Mouse (Mus musculus) stomach, postnatal 0 days (tissue): ENCODE measurements around the gene Wfdc10. TPM values are rescaled to one million over a fixed set of nuclear protein-coding genes. Genes with fewer than 3 reads are reported as not detected.

Experiments
- ATAC-seq: fragments of 200-750 bp; cut with Nextera tagmentation; 2 replicates; pipeline ENCODE4 v1.8.0; 2017; ENCODE audit not compliant: low FRiP score, low TSS enrichment
- DNase-seq: peaks from one replicate; pipeline ENCODE4 v3.0.0-alpha.2; 2016; ENCODE audit warnings: low spot score
- H3K27ac ChIP-seq: fragments of 300-500 bp; sonication (generic); replicated peaks from 2 replicates; pipeline ENCODE4 v1.5.1; 2014; ENCODE audit warnings: mild to moderate bottlenecking, control low read depth
- H3K27me3 ChIP-seq: fragments of 300-500 bp; sonication (generic); 2 replicates; pipeline ENCODE4 v1.6.1; 2014; ENCODE audit warnings: low read length; ENCODE audit not compliant: control insufficient read depth, insufficient read depth
- H3K36me3 ChIP-seq: fragments of 300-500 bp; sonication (generic); 2 replicates; pipeline ENCODE4 v1.6.1; 2014; ENCODE audit warnings: low read length, mixed read lengths; ENCODE audit not compliant: control insufficient read depth, insufficient read depth
- H3K4me1 ChIP-seq: fragments of 300-500 bp; sonication (generic); replicated peaks from 2 replicates; pipeline ENCODE4 v1.6.1; 2014; ENCODE audit warnings: antibody characterized with exemption; ENCODE audit not compliant: control insufficient read depth, insufficient read depth
- H3K4me2 ChIP-seq: fragments of 300-500 bp; sonication (generic); replicated peaks from 2 replicates; pipeline ENCODE4 v1.6.1; 2014; ENCODE audit warnings: low read depth, mild to moderate bottlenecking, control low read depth, moderate library complexity
- H3K4me3 ChIP-seq: fragments of 300-500 bp; sonication (generic); 2 replicates; pipeline ENCODE4 v1.5.1; 2014; ENCODE audit warnings: low read depth, low read length, control low read depth
- H3K9ac ChIP-seq: fragments of 300-500 bp; sonication (generic); 2 replicates; pipeline ENCODE4 v1.6.1; 2014; ENCODE audit warnings: mild to moderate bottlenecking, low read length, control low read depth, mixed read lengths
- H3K9me3 ChIP-seq: fragments of 300-500 bp; sonication (generic); 2 replicates; pipeline ENCODE4 v1.6.1; 2016; ENCODE audit warnings: low read length; ENCODE audit not compliant: control insufficient read depth
- CTCF ChIP-seq: IDR thresholded peaks from 2 replicates; pipeline ENCODE4 v1.5.1; 2016; ENCODE audit warnings: antibody characterized with exemption, low read depth, mild to moderate bottlenecking, moderate library complexity
- EP300 ChIP-seq: optimal IDR thresholded peaks from 2 replicates; pipeline ENCODE3; 2016; ENCODE audit warnings: antibody characterized with exemption
- WGBS: fragments of 180-500 bp; shearing (Covaris S2); extraction: QIAGEN DNeasy Blood & Tissue Kit; methylation state at CpG from one replicate; pipeline ENCODE4 v1.1.7; 2014; 5-methylcytosine and 5-hydroxymethylcytosine counted together
- polyA plus RNA-seq: library from polyadenylated mRNA; unstranded; fragments of >200 nt; fragmentation: Nextera tagmentation; extraction: Ambion mirVana; gene quantifications from 2 replicates; pipeline ENCODE4 v1.2.1, GENCODE M21; 2015

Gene Wfdc10
- polyA plus RNA-seq, 1 experiment from 2014 or later, result 12.2 TPM

- Histone ChIP-seq H3K4me2 (no peak overlapping the region), H3K27me3 (no peaks in the 10 kb centered on the region), H3K9ac (no peak overlapping the region), H3K4me3 (no peak overlapping the region), H3K4me1 (no peaks in the 10 kb centered on the region), H3K9me3 (no peaks in the 10 kb centered on the region), H3K36me3 (no peaks in the 10 kb centered on the region), H3K27ac (no peak overlapping the region)
- TF ChIP-seq CTCF (no peak), EP300 (no peak)
- no peak for ATAC-seq
- no peak for DNase-seq
- 79% methylated on average over 5 of the region's 5 CpGs for WGBS
Observed at GRCm38 (mm10) chr2:164670261-164670660, 14.4 kb downstream of the Wfdc10 start.

DNA sequence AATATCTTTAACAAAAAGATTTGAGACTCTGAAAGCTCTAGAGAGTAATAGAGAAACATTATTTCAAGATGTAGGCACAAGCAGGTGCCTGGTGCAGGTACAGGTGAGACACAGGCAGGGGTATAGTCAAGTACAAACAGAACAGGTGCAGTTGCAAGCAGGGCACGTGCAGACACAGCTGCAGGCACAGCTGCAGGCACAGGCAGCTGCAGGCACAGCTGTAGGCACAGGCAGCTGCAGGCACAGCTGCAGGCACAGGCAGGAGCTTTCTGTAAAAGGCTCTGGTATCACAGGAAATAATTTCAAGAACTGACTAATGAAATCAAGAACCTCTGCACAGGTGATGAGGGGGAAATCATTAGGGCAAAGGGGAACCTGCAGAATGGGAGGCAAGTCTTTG is 15.1 kb downstream of the Wfdc10 start:
- no peak overlapping the region for H3K27ac ChIP-seq
- H3K36me3 ChIP-seq, result no peaks in the 10 kb centered on the region
- H3K4me2 ChIP-seq, result no peak overlapping the region
- WGBS, result 10% methylated on average over 1 of the region's 1 CpGs
- TF ChIP-seq EP300 (no peak), CTCF (no peak)
- H3K4me1 ChIP-seq, result no peaks in the 10 kb centered on the region
- DNase-seq (no peak), ATAC-seq (no peak)
- no peaks in the 10 kb centered on the region for H3K9me3 ChIP-seq
- no peak overlapping the region for H3K9ac ChIP-seq
- no peak overlapping the region for H3K4me3 ChIP-seq
- H3K27me3 ChIP-seq, result no peaks in the 10 kb centered on the region

- no peak for DNase-seq
- no peak for TF ChIP-seq CTCF
- TF ChIP-seq EP300, result no peak
- no peak for ATAC-seq
- Histone ChIP-seq H3K27ac (no peak within 1 kb of the TSS), H3K9ac (no peak within 1 kb of the TSS), H3K9me3 (no peaks in the 10 kb centered on the region), H3K4me2 (no peak within 1 kb of the TSS), H3K27me3 (no peaks in the 10 kb centered on the region), H3K36me3 (no peaks in the 10 kb centered on the region), H3K4me3 (no peak within 1 kb of the TSS), H3K4me1 (no peaks in the 10 kb centered on the region)
- 53% methylated on average over 7 of the region's 7 CpGs for WGBS
Observed at GRCm38 (mm10) chr2:164673987-164674386, 18.1 kb downstream of the Wfdc10 start, which contains the start of gene Wfdc11. Gene Wfdc11, minus strand, starts transcription at chr2:164674087.

DNA sequence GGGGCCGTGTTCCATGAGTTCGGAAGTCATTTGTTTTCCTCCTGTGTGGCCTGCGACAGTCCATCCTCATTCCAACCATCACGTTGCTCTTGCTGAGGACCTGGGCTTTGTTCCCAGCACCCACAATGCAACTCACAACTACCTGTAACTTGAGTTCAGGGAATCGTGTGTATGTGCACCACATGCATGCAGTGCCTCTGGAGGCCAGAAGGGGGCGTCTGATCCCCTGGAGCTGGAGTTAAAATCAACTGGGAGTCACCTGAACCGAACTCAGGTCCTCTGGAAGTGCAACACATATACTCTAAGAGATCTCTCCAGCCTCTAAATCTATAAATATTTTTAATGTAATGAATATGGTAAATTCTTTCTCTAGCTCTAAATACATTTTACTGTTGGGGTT is 20.3 kb downstream of the Wfdc10 start:
- H3K36me3 ChIP-seq, result no peaks in the 10 kb centered on the region
- no peak for DNase-seq
- H3K27me3 ChIP-seq, result no peaks in the 10 kb centered on the region
- no peak for ATAC-seq
- H3K4me1 ChIP-seq, result no peaks in the 10 kb centered on the region
- H3K9ac ChIP-seq, result no peak overlapping the region
- WGBS, result 81% methylated on average over 7 of the region's 7 CpGs
- TF ChIP-seq CTCF, result peak; percentile 43
- TF ChIP-seq EP300, result no peak
- H3K4me2 ChIP-seq, result no peak overlapping the region
- no peak overlapping the region for H3K4me3 ChIP-seq
- H3K27ac ChIP-seq, result no peak overlapping the region
- H3K9me3 ChIP-seq, result no peaks in the 10 kb centered on the region

DNA sequence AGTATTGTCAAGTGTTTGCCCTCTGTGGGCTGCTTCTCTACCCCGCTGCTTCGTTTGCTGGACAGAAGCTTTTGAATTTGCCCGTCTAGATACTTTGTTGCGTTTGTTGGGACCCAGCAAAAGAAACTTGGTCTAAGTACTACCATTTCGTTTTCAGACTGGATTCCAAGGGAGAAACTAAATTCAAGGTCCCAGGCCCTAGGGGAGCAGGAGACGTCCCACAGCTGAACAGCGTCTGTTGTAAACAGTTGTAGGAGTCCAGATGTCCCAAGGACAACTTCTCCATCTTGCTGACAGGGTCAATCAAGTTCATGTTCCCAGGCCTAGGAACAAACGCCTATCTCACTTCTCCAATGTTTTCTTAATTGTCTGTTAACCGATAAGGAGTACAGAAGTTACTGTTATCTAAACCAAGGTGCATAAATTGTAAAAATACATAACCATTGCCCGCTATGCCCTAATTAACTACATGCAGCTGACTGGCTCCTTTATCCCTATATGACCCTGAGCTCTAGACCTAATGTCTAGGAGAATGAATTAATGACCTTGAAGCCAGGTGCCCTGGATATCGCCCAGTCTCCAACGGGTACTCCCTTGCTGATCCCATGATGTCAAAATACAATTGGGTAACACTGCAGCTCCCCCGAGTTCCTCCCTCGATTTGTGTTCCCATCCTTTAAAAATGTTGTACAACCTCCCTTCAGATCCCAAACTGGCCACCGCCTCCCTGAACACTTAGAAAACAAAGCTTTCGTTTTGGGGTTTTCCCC is 21.3 kb downstream of the Wfdc10 start:
- ATAC-seq (no peak), DNase-seq (no peak)
- Histone ChIP-seq H3K9ac (no peak overlapping the region), H3K4me2 (no peak overlapping the region), H3K27ac (no peak overlapping the region), H3K36me3 (no peaks in the 10 kb centered on the region), H3K9me3 (no peaks in the 10 kb centered on the region), H3K4me1 (no peaks in the 10 kb centered on the region), H3K27me3 (no peaks in the 10 kb centered on the region), H3K4me3 (no peak overlapping the region)
- TF ChIP-seq CTCF, result no peak
- WGBS, result 69% methylated on average over 16 of the region's 16 CpGs

GRCm38 (mm10) chr2:164678848-164679625 is 23.2 kb downstream of the Wfdc10 start:
- H3K27ac ChIP-seq, result no peak overlapping the region
- no peaks in the 10 kb centered on the region for H3K27me3 ChIP-seq
- DNase-seq (peak; percentile 87), ATAC-seq (peak; percentile 84)
- TF ChIP-seq EP300, result no peak
- TF ChIP-seq CTCF, result peak; percentile 88
- H3K9ac ChIP-seq, result 0 out of 2 replicates have a peak overlapping the region, but pooled peaks have one; percentile 24
- 19% methylated on average over 19 of the region's 19 CpGs for WGBS
- peak overlapping the region; percentile 51 for H3K4me2 ChIP-seq
- no peaks in the 10 kb centered on the region for H3K9me3 ChIP-seq
- H3K4me1 ChIP-seq, result no peaks in the 10 kb centered on the region
- H3K36me3 ChIP-seq, result no peaks in the 10 kb centered on the region
- peak overlapping the region; percentile 4; the same call in 1 of the 2 replicates for H3K4me3 ChIP-seq
